Mouse (Mus musculus) layer of hippocampus, adult 8-10 months (tissue): ENCODE measurements around the gene Fn1. TPM values are rescaled to one million over a fixed set of nuclear protein-coding genes. Genes with fewer than 3 reads are reported as not detected.

Source experiments
- DNase-seq, 2 experiments: peaks; one replicate each; pipeline ENCODE4 v3.0.0; 2022; ENCODE audit warnings: low spot score in 2 of 2
- total RNA-seq, 4 experiments: library from RNA; stranded (reverse); gene quantifications; 2 replicates each; pipeline ENCODE4 v1.2.4; 2022

The Fn1 gene
- total RNA-seq: 10 to 100 TPM; 52.0 to 64.1 (median 54.0) TPM

DNA sequence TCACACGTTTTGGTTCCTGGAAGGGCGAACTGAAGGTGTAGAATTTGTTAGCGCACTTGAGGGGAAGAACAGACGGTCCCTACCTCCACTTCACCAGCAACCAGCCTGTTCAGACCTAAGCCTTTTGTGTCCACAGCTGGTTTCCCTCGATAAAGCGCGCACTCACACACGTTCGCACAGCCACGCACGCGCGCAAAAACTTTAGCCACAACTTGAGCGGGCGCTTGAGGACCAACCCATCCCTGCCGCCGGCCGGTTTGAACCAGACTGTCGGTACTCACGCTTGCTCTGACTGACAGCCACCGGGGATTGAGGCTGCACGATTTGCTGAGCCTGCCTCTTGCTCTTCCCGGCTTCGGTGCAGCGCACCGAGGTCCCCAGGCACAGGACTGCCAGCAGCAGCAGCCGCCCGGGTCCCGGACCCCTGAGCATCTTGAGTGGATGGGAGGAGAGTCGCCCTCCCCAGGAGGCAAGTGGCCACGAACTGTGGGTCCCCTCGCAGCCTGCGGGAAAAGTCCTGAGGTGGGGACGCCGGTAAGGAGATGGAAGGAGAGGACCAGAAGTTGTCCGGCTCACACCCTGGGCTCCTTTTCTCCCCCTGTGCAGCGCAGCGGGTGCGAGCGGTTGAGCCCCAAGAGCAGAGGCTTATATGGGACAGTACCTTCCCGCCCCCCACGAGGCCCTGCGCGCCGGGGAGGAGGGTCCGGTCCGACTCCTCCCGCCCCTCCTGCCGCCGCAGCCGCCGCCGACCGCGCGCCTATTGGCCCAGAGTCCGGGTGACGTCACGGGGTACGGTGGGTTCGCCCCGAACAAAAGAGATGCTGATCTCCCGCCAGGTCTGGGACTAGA, at the start of gene Fn1:
TSS of gene Fn1 (minus strand) at position 650 of the 849 bp plus-strand sequence.
- DNase-seq: peak; percentile 16

DNA sequence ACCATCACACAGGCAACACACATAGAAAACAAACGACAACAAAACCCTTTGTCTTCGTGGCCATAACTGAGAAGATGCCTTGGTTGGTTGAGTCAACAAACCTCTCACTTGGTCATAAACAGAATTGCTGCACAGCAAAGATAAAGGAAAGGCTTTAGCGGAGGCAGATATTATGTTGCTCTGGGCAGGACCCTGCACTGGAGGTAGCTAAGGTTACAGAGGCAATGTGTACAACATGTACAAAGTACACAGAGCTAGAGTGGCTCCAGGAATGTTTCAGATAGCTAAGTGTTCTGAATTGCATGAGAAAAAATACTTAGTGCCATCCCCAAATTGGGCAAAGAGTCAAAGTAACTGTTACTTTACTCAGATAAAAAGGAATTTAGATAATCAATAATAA, 43.1 kb upstream of the Fn1 start:
- DNase-seq: no peak

DNA sequence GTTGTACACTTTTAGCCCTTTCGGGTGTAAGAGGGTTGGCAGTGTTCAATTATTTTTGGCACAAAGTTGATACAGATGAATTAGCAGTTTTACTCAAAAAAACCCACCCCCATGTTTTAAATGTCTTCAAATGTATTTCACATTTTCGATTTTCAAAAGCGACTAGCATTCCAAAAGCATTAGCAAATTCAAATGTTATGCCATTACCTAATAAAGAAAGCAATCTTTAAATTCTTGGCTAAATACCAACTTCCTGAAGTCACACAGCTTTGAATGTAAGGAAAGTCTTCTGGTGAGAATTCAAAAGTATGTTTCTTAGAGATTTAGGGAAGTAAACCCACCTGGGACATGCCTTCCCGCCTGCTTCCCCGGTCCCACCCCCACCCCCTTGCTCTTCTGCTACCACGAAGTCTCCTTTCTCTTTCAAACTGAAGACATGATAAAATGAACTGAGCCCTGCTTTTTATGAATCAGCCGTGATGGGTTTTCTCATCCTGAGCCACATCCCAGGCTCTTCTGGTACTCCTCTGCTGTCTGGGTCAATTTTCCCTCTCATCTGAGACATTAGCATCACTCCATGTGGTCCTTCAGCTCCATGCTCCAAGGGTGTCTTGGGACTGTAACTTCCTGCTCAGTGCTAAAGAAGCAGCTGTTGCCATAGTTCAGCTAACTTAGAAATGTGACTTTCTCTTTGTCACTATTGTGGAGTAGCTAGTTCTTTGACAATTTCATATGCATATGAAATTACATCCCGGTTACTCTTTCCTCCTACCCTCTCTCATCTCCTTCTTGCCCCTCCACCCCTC, 38.7 kb upstream of the Fn1 start:
- DNase-seq: no peak

DNA sequence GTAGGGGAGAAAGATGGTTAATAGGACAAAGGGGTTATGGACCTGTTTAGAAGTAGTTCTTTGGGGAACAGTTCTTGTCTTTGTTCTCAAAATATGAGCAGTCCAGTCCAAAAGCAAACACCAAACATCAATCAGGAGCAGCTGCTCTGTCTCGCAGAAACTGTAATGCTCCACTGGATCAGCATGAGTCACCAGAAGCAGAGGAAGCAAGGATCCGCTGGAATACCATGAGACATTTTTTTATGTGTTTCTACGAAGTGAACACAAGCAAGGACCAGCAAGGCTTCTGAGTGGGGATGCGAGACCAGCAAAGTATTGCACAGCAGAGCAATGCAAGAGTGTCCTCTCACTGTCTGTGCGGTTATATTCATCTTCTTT, 35.9 kb upstream of the Fn1 start:
- no peak for DNase-seq

DNA sequence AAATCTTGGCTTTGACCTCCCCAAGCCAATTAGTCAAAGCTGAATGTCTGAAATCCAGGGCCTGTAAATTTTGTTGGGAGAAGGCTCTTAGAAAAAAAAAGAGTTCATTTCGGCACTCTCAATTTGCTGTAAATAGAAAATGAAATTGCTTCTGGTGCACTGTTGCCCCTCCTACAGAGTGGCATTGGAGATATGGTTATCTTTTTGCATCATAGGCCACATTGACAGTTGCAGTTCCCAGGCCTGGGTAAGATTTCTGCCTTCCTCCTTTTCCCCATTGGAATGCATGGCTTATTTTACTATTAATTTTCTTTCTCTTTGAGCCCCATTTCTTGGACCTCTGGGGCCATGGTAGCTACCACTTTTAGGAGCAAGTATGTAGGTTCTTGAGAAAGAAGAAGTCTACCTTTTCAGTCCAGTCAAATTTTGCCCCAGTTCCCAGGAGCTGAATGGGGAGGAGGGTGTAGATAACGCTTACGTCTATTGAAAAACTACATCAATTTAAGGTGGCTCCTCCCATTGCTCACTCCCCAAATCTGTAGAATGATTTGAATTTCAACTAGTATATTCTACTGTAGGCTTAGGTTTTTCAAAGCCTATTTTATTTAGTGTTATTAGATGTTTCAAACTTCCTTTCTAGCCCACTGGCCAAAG, 35.4 kb upstream of the Fn1 start:
- no peak for DNase-seq

DNA sequence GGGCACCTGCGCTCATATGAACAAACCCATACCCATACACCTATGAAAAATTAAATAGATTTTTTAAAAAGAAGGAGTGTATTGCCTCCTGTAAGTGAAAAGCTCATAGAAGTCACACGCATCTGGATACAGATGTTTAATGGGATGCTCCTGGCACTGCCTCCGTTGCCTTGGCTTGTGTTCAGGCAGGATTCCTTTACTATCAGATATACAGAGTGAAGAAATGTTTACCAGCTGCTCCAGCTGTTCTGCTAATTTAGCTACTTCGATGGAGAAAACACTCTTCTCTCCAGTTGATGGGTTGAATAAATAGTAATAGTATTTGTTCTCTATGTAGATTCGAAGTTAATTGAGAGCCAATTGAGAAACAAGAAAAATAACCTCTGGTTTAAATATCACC, 33.8 kb upstream of the Fn1 start:
- DNase-seq: no peak

DNA sequence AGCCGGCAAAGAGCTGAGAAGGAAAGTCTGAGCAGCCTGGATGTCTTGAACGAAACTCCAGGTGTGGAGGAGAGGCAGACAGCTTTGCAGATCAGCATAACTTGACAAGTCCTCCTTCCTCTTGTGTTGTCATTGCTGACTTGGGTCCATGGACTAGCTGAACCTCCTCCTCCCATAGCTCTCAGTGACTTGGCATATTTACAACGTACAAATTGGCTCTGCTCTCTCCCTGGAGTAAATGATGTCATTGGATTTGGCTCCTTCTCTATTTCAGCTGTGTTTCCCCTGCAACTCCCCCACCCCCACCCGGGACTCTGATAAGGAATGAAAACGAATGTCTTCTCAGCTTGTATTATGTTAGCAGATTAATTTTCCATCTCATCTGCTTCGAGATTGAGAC, 30.7 kb upstream of the Fn1 start:
- no peak for DNase-seq

DNA sequence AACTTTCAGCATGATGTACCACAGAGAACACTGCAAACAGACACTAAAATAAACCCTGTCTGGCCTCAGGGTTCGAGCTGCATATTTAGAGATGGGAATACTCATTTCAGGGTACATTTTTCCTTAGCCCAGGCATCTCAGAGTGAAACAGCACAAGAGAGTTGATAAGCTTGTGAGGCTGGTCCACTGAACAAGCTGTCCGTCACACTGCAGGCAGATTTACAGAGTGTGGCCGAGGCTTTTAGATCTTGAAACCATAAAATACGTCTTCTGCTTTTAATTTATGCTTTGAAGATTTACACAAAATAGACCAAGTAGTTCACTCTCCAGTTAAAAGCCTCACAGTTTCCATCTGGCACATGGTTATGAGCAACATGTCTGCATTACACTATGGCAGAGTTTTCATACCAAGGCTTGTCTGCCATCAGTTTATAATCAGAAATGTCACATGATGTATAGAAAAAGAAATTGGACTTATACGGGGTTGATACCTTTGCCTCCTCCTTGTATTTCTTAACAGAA, 29.3 kb upstream of the Fn1 start:
- no peak for DNase-seq

DNA sequence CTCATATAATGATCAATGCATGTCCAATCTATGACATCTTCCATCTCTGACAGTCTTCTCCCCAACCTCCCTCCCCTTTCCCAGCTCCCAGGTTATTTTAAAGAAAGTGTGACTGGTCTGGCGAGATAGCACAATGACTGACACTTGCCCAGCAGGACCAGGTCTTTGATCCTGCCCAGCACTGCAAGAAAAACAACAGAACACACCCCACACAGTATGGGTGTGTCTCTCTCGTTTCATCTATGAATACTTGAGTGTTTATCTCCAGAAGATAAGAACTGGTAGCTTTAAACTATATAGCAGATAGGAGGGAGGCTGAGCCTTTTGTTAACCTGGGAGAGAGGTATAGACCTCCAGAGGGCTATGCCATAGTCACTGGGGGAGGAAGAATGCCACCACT, 28.3 kb upstream of the Fn1 start:
- DNase-seq: no peak

DNA sequence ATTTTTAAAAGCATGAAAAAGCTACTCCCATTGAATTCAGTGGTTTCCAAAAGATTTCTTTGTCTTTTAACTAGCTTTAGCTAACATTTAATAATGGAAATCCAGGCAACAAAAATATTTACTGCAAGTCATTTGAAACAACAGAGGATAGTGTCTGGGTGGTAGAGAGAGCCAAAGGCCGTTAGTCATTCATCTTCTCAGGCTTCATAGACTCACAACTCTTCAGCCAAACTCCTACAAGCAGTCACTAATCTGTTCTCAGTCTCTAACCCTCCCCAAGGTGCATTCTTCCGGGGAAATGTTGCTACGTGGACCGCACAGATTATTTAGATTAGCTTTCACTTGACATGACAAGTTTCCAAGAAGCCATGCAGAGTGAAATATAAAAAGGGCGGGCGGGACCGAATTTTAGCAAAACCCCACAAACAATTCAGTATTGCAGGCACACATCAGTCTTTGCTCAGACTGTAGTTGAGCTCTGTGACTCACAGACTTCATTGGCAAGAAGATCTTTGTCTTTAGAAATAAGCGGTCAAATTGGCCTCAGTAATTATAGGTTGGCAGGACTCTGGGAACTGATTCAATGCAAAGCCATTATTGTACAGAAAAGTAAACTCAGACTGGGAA, 27.2 kb upstream of the Fn1 start:
- no peak for DNase-seq

DNA sequence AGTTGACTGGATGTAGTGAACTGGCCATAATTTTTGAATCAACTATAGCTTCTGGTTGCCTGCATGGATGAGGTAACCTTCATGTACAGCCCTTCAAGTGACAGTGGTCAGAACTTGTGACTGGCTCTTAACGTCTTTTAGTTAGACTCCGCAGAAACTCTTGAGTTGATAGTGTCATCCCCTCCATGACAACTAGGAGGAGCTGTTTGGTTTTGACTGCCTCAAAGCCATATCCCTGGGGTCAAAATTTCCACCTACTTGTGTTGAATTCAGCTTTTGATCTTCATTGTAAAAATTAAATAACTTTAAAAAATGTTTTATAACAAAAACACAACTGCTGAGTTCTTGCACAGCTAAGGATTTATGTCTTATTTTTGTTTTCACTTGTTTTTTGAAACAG, 22.4 kb upstream of the Fn1 start:
- DNase-seq: no peak

DNA sequence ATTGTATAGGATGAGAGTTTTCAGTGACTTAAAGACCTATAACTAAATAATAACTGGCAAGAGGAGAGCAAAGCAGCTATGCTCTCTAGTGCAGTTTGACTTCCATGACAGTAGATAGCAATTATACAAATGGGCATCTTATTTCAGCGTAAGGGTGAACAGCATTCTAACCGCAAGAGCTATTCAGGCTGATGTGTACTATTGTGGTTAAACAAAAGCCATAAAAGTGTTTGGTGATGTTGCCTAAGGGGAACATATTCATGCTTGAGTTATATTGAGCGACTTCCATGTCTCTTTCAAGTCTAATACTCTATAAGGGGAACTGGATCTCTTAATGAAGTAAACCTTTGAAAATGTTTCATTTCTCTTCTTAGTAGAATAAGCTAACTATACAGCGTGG, 21.3 kb upstream of the Fn1 start:
- DNase-seq: no peak

DNA sequence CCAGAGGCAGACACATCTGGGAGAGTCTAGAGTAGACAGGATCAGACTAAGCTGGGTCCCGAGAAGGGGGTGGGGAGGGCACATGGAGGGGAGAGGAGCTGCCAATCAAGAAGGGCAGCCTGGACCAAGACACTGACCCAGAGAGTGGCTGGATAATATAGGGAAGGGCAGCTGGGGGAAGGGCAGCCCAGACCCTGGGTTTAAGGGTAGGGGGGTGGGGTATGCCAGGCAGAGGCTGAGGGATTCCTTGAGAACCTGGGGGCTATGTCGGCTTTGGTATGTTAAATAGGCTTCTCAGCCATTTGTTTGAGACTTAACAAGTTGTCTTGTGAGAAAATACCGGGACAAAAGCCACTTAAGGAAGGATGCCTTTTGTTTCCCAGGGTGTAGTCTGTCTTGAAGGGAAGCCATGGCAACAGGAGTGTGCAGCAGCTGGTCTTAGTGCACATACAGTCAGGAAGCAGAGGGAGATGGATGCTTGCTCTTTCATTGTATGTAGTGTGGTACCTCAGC, 20.5 kb upstream of the Fn1 start:
- no peak for DNase-seq

DNA sequence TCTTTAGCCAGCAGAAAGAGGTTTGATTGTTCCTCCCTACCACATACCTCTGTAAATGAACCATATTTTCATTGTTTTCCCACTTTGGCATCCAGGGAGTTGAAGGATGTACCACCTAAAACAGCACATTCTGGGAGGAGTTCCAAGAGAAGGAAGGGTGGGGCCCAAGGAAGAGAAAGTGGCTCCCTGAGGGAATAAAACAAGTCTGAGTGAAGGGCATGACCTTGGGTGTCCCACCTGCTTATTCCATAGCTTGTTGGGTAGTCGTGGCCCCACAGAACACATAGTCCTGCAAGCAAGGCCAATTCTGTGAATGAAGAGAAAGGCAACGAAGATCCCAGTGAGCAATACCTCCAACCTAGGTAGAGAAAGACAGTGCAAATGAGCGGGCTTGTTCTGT, 19.3 kb upstream of the Fn1 start:
- no peak for DNase-seq

DNA sequence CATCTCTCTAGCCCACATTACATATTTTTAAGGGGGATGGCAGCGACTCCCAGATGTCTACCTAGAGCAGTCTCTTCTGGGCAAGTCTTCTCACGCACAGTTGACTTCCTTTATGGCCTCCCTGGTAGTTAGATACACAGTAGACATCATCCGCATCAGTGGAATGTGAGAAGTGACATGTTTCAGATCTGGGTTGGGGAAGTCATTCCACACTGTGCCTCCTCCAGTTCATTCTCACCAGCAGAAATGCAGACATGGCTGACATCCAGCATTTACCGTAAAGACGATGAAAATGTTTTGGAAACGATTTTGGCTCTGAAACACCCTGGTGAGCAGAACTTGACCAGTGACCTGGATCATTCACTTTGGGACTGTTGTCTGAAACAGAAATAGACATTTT, 10.2 kb upstream of the Fn1 start:
- DNase-seq: no peak

DNA sequence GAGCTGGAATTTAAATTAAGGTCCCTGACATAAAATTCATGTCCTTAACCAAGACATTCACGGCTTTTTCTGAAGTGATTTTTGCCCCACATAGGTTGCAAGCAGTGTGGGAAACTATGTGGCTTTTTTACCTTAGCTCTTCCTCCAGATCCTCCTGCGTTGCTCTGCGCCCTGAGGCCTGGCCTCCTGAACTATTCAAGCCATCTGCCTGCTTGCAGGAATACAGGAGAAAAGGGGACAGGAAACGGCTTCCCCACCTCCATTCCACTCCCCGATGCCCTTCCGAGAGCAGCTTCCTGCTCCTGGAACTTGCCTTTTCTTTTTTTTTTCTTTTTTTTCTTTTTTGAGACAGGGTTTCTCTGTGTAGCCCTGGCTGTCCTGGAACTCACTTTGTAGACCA, 5.6 kb upstream of the Fn1 start:
- DNase-seq: no peak

DNA sequence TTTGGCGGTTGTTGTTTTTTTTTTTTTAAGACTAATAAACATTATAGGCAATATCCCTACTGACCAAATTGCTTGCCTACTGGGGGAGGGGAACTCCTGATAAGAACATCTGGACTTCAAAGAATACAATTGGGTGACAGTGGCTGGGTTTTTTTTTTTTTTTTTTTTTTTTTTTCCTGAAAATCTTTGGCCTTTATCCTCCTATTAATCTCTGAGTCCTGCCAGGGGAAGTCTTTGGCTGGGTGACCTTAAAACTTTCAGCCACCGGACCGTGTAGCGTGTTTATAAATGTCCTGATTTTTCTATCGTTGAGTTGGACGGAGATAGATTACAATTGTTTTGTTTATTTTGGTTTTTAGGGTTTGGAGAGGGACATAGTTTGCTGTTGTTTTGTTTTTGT, 3.3 kb upstream of the Fn1 start:
- no peak for DNase-seq

DNA sequence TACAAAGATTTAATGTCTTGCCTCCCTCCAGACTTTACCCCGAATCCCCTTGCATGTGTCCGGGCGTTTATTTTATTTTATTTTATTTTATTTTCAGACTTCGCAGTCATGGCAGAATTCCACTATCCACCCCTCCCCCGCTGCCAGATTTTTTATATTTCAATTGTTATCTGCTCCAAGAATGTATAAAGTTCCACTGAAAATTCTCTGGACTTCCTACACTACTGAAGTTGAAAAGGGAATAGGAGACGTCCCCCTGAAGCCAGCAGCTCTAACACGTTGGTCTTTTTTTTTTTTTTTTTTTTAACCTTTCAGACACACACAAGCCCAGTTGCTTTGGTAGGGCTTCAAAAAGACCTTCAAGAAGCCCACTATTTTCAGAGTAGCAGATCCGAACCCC, 1.2 kb upstream of the Fn1 start:
- DNase-seq: no peak

DNA sequence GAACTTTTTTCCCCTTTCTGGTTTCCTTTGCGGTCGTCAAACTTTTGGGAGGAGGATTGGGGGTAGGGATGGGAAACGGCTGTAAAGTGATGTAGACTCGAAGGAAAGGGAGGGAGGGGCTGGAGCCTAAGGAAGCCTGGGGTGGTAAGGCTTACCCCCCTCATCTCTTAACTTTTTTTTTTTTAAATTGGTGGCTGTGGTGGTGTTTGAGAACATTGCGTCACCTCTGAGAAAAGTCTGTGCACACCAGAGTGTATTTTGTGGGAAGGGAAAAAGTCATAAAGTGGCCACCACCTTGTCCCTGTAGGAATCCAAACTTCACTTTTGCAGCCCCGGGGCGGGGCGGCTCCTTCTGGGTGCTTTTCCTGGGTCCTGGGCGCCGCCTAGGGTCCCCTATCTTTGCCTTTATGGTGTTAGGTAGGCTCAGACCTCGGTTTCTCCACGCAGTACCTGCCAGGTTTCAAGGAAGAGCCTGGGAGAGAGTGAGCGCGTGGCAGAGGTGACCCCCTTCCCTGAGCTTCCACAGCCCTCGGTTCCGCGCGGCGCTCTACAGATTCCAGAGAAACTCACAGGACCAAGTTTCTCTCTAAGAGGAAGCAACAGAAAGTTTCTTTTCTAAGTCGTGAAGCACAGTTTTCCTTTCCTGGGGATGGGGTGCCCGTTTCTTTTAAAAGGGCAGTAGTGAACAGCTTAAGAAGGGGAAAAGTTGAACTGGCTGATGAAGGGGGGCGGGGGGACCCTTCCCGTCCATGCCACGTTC, 580 bp upstream of the Fn1 start:
- no peak for DNase-seq

DNA sequence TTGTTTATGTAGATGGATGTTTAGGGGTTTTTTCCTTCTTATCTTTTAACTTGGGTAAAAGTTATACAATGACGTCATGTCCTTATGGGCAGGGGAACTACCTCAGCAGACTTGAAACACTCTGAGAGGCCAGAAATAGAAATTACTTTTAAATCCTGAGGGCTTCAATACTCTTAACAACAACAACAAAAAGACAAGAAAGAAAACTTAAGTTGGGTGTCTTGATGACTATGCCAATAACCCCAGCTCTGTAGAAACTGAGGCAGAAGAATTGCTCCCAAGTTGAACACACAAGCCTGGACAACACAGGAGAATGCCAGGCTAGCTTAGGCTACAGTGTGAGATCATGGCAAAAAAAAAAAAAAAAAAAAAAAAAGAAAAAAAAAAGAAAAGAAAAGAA, 1.2 kb downstream of the Fn1 start:
- no peak for DNase-seq

DNA sequence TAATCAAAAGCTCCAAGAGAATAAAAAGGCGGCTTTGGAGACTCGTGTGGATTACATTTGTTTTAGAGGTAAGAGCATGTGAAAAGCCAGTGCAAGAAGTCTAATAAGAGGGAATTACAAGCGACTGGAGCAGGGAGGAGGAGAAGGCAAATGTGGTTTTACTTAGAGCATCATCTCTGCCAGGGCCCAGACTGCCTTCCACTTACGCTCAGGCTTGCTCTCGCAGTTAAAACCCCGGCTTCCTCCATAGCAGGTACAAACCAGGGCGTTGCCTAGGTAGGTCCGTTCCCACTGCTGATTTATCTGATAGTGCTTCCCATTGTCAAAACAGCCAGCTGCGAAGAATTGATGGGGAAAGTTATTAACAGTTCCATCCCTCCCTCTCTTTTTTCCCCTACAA, 1.7 kb downstream of the Fn1 start:
- DNase-seq: no peak
